In genomic region chr9:20820001-20820400, GRCm38 (mm10) we compare ENCODE assay signal across 21 mouse cellular contexts. TPM values are rescaled to one million over a fixed set of nuclear protein-coding genes. Genes with fewer than 3 reads are reported as not detected.
DNase-seq lines count a peak whose midpoint lies in the region; ATAC-seq and TF ChIP-seq lines count a peak whose summit lies in the region.
"Had no signal": no experiment of that assay in that cellular context is flagged by ENCODE, and none has a peak within 500 bp of the region (broad histone marks: within the 10 kb centered on the region; RNA-seq: fewer than 3 reads in every experiment).

No protein-coding gene starts in this region.

- no peak overlapping the region for H3K4me3 ChIP-seq in forebrain, embryonic 11.5 days (ENCODE audit: low read depth, low read length)
- no peak overlapping the region for H3K4me3 ChIP-seq in kidney, adult 2 months (ENCODE audit: insufficient read depth, low read depth, low read length)
- H3K4me3 ChIP-seq: embryonic facial prominence, embryonic 10.5 days; embryonic facial prominence, embryonic 12.5 days; forebrain, embryonic 12.5 days had no signal

- no peaks in the 10 kb centered on the region for H3K27me3 ChIP-seq in forebrain, embryonic 11.5 days (ENCODE audit: control insufficient read depth, insufficient read depth, low read length)
- no peaks in the 10 kb centered on the region for H3K27me3 ChIP-seq in kidney, adult 2 months (replicated peaks; ENCODE audit: control insufficient read depth, insufficient read depth, low read length)
- H3K27me3 ChIP-seq: embryonic facial prominence, embryonic 12.5 days had no signal

- no peaks in the 10 kb centered on the region for H3K4me1 ChIP-seq in forebrain, embryonic 11.5 days (replicated peaks; ENCODE audit: control insufficient read depth, insufficient read depth, low read length)
- no peaks in the 10 kb centered on the region for H3K4me1 ChIP-seq in kidney, adult 2 months (ENCODE audit: control insufficient read depth, insufficient read depth, low read length)

- H3K9me3 ChIP-seq in forebrain, embryonic 11.5 days (ENCODE audit: control insufficient read depth, low read length): no peaks in the 10 kb centered on the region
- H3K9me3 ChIP-seq: embryonic facial prominence, embryonic 10.5 days; embryonic facial prominence, embryonic 12.5 days; forebrain, embryonic 12.5 days had no signal

- peak; percentile 71 for DNase-seq in retina, adult 2 months (ENCODE audit: low read depth, low spot score)
- DNase-seq in retina, embryonic 14.5 days (ENCODE audit: low spot score): no peak
- DNase-seq in retina, postnatal 1 day: peak; percentile 53
- no peak for DNase-seq in forebrain, embryonic 11.5 days (ENCODE audit: low spot score)
- no peak for DNase-seq in kidney, adult 2 months
- DNase-seq: adrenal gland, adult 8-10 months; adrenal gland, postnatal 14 days; adrenal gland, postnatal 36 days; cerebellum, adult 11-12 months; cerebellum, adult 2 months; cerebellum, adult 9-10 months; cerebellum, postnatal 10 days; cerebellum, postnatal 25 days had no signal

- no peak overlapping the region for H3K9ac ChIP-seq in forebrain, embryonic 11.5 days (ENCODE audit: low read length)
- H3K9ac ChIP-seq: embryonic facial prominence, embryonic 12.5 days; forebrain, embryonic 12.5 days had no signal

- H3K27ac ChIP-seq in forebrain, embryonic 11.5 days (ENCODE audit: low read depth, low read length): no peak overlapping the region
- no peak overlapping the region for H3K27ac ChIP-seq in kidney, adult 2 months (ENCODE audit: insufficient read depth, low read depth, low read length)
- H3K27ac ChIP-seq: embryonic facial prominence, embryonic 10.5 days; embryonic facial prominence, embryonic 12.5 days; forebrain, embryonic 12.5 days had no signal

- TF ChIP-seq CTCF in kidney, adult 2 months (conservative IDR thresholded peaks at IDR 0.05; ENCODE audit: insufficient read depth, insufficient read length, low read depth, low read length): no peak

- no peak for TF ChIP-seq POLR2A in kidney, adult 2 months (IDR thresholded peaks at IDR 0.05; ENCODE audit: low read depth, low read length)

- H3K36me3 ChIP-seq in forebrain, embryonic 11.5 days (ENCODE audit: control insufficient read depth, insufficient read depth, low read length): no peaks in the 10 kb centered on the region
- no peaks in the 10 kb centered on the region for H3K36me3 ChIP-seq in kidney, adult 2 months (ENCODE audit: control insufficient read depth, insufficient read depth, low read length)
- H3K36me3 ChIP-seq: embryonic facial prominence, embryonic 10.5 days; embryonic facial prominence, embryonic 12.5 days; forebrain, embryonic 12.5 days had no signal

- H3K4me2 ChIP-seq in forebrain, embryonic 11.5 days (ENCODE audit: low read depth, low read length, severe bottlenecking): no peak overlapping the region
- H3K4me2 ChIP-seq: embryonic facial prominence, embryonic 12.5 days; forebrain, embryonic 12.5 days had no signal

- WGBS in forebrain, embryonic 11.5 days: 87% methylated on average over 5 of the region's 5 CpGs
- 49% methylated on average over 5 of the region's 5 CpGs for WGBS in kidney, adult 2 months

- no peak for ATAC-seq in forebrain, embryonic 11.5 days (replicated peaks; ENCODE audit: low FRiP score)
- ATAC-seq: forebrain, embryonic 14.5 days; forebrain, embryonic 16.5 days had no signal

RNA-seq across cellular contexts. Expression of gene Rdh8, which starts 1.7 kb away (rescaled TPM):
- not detected in 2 replicates for polyA plus RNA-seq in forebrain, embryonic 11.5 days (2014; fragmentation: Nextera tagmentation; extraction: Ambion mirVana)
- not detected in 2 replicates for polyA plus RNA-seq in kidney, adult 2 months (2012; rRNA removed)
- polyA plus RNA-seq: C2C12; cerebellum, adult 2 months; cortical plate, adult 2 months; embryonic facial prominence, embryonic 10.5 days; embryonic facial prominence, embryonic 12.5 days; embryonic facial prominence, embryonic 14.5 days; forebrain, embryonic 12.5 days; forebrain, embryonic 14.5 days; forebrain, embryonic 16.5 days had no signal

RNA-seq across cellular contexts. Expression of gene Col5a3, which starts 5.1 kb away (rescaled TPM):
- polyA plus RNA-seq in forebrain, embryonic 11.5 days (2014; fragmentation: Nextera tagmentation; extraction: Ambion mirVana): 0.52 and 0.59 TPM in 2 replicates
- polyA plus RNA-seq in kidney, adult 2 months (2012; rRNA removed): 2.1 and 3.0 TPM in 2 replicates

RNA-seq across cellular contexts. Expression of gene A230050P20Rik, which starts 48.4 kb away (rescaled TPM):
- polyA plus RNA-seq in forebrain, embryonic 11.5 days (2014; fragmentation: Nextera tagmentation; extraction: Ambion mirVana): 1.3 and 1.6 TPM in 2 replicates
- polyA plus RNA-seq in kidney, adult 2 months (2012; rRNA removed): 31.7 and 40.3 TPM in 2 replicates

RNA-seq across cellular contexts. Expression of gene Angptl6, which starts 59.5 kb away (rescaled TPM):
- polyA plus RNA-seq in forebrain, embryonic 11.5 days (2014; fragmentation: Nextera tagmentation; extraction: Ambion mirVana): 4.3 and 5.3 TPM in 2 replicates
- polyA plus RNA-seq in kidney, adult 2 months (2012; rRNA removed): 3.6 and 4.0 TPM in 2 replicates

Comparison
In these comparisons a context has a peak if more than half of its experiments do, and no peak if none do; other contexts are left out.
1. DNase-seq: peak in retina, adult 2 months (single experiment) and retina, postnatal 1 day (single experiment); none in retina, embryonic 14.5 days (single experiment), forebrain, embryonic 11.5 days (single experiment) and kidney, adult 2 months (single experiment).
2. RNA of gene A230050P20Rik, which starts 48.4 kb away (polyA plus RNA-seq): 31.7 to 40.3 TPM in kidney, adult 2 months; 1.3 to 1.6 TPM in forebrain, embryonic 11.5 days; every median in the first group is over 10 times any median in the second.